Mouse (Mus musculus) liver, adult 2 months (tissue): ENCODE measurements around the gene Uqcrc2. TPM values are rescaled to one million over a fixed set of nuclear protein-coding genes. Genes with fewer than 3 reads are reported as not detected.

Experiments used
- DNase-seq: peaks from one replicate; pipeline ENCODE4 v3.0.0-alpha.2; 2011; ENCODE audit warnings: low read depth, low spot score; ENCODE audit errors: extremely low read depth
- H3K27ac ChIP-seq: fragments of 200-500 bp; replicated peaks from 2 replicates; pipeline ENCODE4 v1.5.1; 2012; ENCODE audit warnings: low read depth, mild to moderate bottlenecking, control low read depth, inconsistent platforms, low read length; ENCODE audit not compliant: insufficient read depth
- H3K27me3 ChIP-seq: fragments of 200-500 bp; 2 replicates; pipeline ENCODE4 v1.6.1; 2012; ENCODE audit warnings: mild to moderate bottlenecking, moderate library complexity, low read length, inconsistent platforms; ENCODE audit not compliant: control insufficient read depth, insufficient read depth
- H3K36me3 ChIP-seq: fragments of 200-500 bp; 2 replicates; pipeline ENCODE4 v1.6.1; 2012; ENCODE audit warnings: low read length, inconsistent platforms; ENCODE audit not compliant: control insufficient read depth, insufficient read depth
- H3K4me1 ChIP-seq: fragments of 200-500 bp; 2 replicates; pipeline ENCODE4 v1.6.1; 2011; ENCODE audit warnings: low read length; ENCODE audit not compliant: control insufficient read depth, insufficient read depth
- H3K4me3 ChIP-seq: fragments of 200-500 bp; 2 replicates; pipeline ENCODE4 v1.5.1; 2011; ENCODE audit warnings: low read depth, mild to moderate bottlenecking, control low read depth, low read length, moderate library complexity; ENCODE audit not compliant: insufficient read depth
- H3K79me2 ChIP-seq: fragments of 200-500 bp; 2 replicates; pipeline ENCODE4 v1.6.1; 2012; ENCODE audit warnings: inconsistent platforms, mild to moderate bottlenecking, low read length, moderate library complexity; ENCODE audit not compliant: control insufficient read depth, insufficient read depth
- H3K9ac ChIP-seq: fragments of 200-500 bp; 2 replicates; pipeline ENCODE4 v1.6.1; 2012; ENCODE audit warnings: low read depth, mild to moderate bottlenecking, control low read depth, inconsistent platforms, low read length
- CTCF ChIP-seq: fragments of 200-500 bp; IDR thresholded peaks from 2 replicates; pipeline ENCODE4 v1.5.1; 2011; ENCODE audit warnings: low read depth, low read length, control low read depth
- POLR2A ChIP-seq: fragments of 200-500 bp; IDR thresholded peaks from 2 replicates; pipeline ENCODE4 v1.6.1; 2011; ENCODE audit warnings: low read length, control low read depth; ENCODE audit not compliant: insufficient read depth; ENCODE audit errors: extremely low read depth
- WGBS: fragments of 180-500 bp; shearing (Covaris S2); methylation state at CpG from one replicate; pipeline ENCODE4 v1.1.7; 2018; 5-methylcytosine and 5-hydroxymethylcytosine counted together
- polyA plus RNA-seq: library from polyadenylated mRNA; depleted of rRNA; stranded (reverse); fragments of >200 nt; gene quantifications from 2 replicates; pipeline ENCODE4 v1.2.3, GENCODE M21; 2012; rRNA removed
- total RNA-seq: library from RNA; depleted of rRNA; stranded (reverse); fragments of >200 nt; gene quantifications from 2 replicates; pipeline ENCODE4 v1.2.3, GENCODE M21; 2014; rRNA removed

Gene Uqcrc2
- total and polyA plus RNA-seq, 2 experiments = 90.8 to 293 TPM

DNA sequence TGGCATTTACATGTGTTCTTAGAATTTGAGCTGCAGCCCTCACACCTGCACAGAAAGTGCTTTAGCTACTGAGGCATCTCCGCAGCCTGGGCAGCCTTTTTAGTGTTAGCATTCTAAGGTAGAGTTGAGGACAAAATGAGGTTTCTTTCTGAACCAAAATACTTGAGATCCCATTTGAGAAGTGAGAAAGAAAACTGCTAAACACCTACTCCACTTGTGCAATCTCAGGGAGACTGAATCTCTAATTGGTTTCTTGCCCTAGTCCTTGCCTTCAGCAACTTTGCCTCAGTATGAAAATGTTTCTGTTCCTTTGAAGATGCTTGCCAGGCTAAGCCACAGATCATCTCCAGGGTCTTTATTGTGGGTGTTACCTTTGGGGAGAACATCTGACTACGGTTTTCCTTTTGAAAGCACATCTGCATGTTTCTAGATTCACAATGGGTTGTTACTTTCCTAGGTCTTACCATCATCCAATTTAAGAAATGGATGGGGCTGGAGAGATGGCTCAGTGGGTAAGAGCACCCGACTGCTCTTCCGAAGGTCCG lies 58.9 kb downstream of the Uqcrc2 start:
- no peaks in the 10 kb centered on the region for H3K4me1 ChIP-seq
- TF ChIP-seq POLR2A (no peak), CTCF (no peak)
- no peak overlapping the region for H3K27ac ChIP-seq
- no peak for DNase-seq
- H3K36me3 ChIP-seq = no peaks in the 10 kb centered on the region
- H3K4me3 ChIP-seq = no peak overlapping the region
- no peaks in the 10 kb centered on the region for H3K27me3 ChIP-seq
- H3K79me2 ChIP-seq = peaks cover 12% of the 10 kb centered on the region; the same call in 1 of the 2 replicates
- 98% methylated on average over 5 of the region's 5 CpGs for WGBS
- no peak overlapping the region for H3K9ac ChIP-seq

DNA sequence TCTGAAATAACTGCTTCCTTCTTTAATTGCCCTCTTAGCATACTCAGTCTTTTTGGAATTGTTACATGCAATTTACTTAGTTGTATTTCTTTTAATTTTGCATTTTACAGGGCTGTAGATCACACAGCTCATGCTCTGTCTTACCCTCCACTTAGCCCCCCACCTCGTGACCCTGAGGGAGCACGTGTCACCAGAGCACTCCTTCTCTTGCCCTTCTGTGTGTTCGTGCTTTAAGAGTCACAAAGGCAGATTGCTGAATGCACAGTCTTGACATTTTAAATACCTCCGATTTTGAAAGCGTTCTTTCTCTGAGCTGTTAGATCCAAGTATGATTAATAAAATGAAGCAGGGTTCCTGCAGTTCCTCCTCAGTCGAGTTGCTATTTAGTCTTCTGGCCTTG lies 60.2 kb downstream of the Uqcrc2 start:
- TF ChIP-seq POLR2A = no peak
- no peak for TF ChIP-seq CTCF
- 69% methylated on average over 6 of the region's 6 CpGs for WGBS
- no peak overlapping the region for H3K9ac ChIP-seq
- no peaks in the 10 kb centered on the region for H3K27me3 ChIP-seq
- H3K4me3 ChIP-seq = no peak overlapping the region
- H3K4me1 ChIP-seq = no peaks in the 10 kb centered on the region
- DNase-seq = no peak
- no peaks in the 10 kb centered on the region for H3K36me3 ChIP-seq
- peaks cover 14% of the 10 kb centered on the region; the same call in 1 of the 2 replicates for H3K79me2 ChIP-seq
- no peak overlapping the region for H3K27ac ChIP-seq

DNA sequence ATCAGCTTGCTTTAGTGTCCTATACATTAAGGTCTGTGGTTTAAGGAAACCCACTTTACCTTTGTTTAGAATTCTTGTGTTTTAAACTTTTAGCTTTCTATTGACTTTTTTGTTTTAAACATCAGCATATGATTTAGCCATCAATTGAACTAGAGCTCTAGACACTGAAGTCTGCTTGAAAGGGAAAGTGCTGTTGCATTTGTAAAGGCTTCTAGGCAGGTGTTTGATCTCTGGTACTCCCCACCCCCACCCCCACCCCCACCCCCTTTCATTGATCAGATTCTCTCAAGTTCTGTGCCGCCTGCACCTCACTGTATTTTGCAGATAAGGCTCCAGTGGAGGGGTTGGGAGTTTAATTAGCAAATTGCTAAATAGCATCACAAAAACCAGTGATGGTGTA lies 60.7 kb downstream of the Uqcrc2 start:
- Histone ChIP-seq H3K9ac (no peak overlapping the region), H3K4me1 (no peaks in the 10 kb centered on the region), H3K79me2 (peaks cover 17% of the 10 kb centered on the region; the same call in 1 of the 2 replicates), H3K4me3 (no peak overlapping the region), H3K27me3 (no peaks in the 10 kb centered on the region), H3K27ac (no peak overlapping the region), H3K36me3 (no peaks in the 10 kb centered on the region)
- TF ChIP-seq POLR2A (no peak), CTCF (no peak)
- 60% methylated on average over 1 of the region's 1 CpGs for WGBS
- no peak for DNase-seq

DNA sequence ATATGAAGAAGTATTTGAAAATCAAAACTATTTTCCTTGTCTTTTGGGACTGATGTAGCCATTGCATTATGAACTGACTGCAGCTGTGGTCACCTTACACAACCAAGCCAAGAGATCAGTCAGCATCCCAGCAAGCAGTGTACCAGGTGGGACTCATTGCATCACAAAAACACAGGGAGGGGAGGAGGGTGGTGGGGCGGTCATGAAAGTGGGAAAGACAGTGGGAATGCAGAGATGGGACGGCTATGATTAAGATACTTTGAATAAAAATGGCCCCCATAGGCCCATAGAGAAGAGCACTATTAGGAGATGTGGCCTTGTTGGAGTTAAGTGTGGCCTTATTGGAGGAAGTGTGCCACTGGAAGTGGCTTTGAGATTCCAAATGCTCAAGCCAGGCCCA lies 61.4 kb downstream of the Uqcrc2 start:
- Histone ChIP-seq H3K9ac (no peak overlapping the region), H3K27me3 (no peaks in the 10 kb centered on the region), H3K4me1 (no peaks in the 10 kb centered on the region), H3K27ac (no peak overlapping the region), H3K79me2 (peaks cover 16% of the 10 kb centered on the region; the same call in 1 of the 2 replicates), H3K4me3 (no peak overlapping the region), H3K36me3 (no peaks in the 10 kb centered on the region)
- no peak for DNase-seq
- TF ChIP-seq POLR2A (no peak), CTCF (no peak)
- 98% methylated on average over 2 of the region's 2 CpGs for WGBS

DNA sequence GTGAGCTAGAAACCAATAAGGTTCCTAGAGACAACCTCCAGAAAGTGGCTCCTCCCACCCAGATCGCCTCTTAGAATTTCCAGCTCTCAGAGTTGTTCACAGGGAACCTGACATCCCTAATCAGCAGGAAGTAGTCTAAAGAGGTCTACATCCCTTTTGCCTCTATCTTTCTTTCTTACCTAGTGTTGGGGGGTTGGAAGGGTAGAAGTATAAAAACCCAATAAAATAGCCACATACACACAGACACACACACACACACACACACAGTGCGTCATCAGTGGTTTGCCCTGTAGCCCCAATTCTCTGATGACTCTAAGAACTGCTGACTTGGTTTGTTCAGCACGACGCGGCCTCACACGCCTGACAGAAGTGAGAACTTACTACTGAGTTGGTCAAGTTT lies 64.6 kb downstream of the Uqcrc2 start:
- Histone ChIP-seq H3K27ac (no peak overlapping the region), H3K36me3 (no peaks in the 10 kb centered on the region), H3K79me2 (peaks cover 15% of the 10 kb centered on the region; the same call in 1 of the 2 replicates), H3K9ac (no peak overlapping the region), H3K27me3 (no peaks in the 10 kb centered on the region), H3K4me3 (no peak overlapping the region), H3K4me1 (no peaks in the 10 kb centered on the region)
- TF ChIP-seq CTCF = no peak
- TF ChIP-seq POLR2A = no peak
- 90% methylated on average over 6 of the region's 6 CpGs for WGBS
- DNase-seq = no peak

DNA sequence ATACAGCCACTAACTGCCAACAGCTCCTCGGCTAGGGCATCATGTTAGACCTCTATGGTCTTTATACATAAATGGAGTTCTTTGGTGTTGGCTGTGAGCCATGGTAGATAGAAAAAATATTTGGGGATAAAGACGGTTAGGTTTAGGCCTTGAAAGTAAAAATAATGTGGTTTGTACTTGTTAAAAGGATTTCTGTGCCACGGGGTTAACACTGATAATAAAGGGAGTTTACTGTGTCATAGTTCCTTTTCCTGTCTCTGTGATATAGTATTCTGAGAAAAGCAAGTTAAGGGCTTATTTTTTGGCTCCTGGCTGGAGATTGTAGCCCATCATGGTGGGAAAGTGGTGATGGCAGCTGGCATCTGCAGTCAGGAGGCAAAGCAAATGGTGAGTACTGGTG lies 68.9 kb downstream of the Uqcrc2 start:
- Histone ChIP-seq H3K36me3 (no peaks in the 10 kb centered on the region), H3K4me1 (no peaks in the 10 kb centered on the region; the same call in 1 of the 2 replicates), H3K27ac (no peak overlapping the region), H3K79me2 (peaks cover 16% of the 10 kb centered on the region; the same call in 1 of the 2 replicates), H3K9ac (no peak overlapping the region), H3K27me3 (no peaks in the 10 kb centered on the region), H3K4me3 (no peak overlapping the region)
- TF ChIP-seq POLR2A = no peak
- TF ChIP-seq CTCF = no peak
- no peak for DNase-seq
- WGBS = 78% methylated on average over 3 of the region's 3 CpGs

Other genes starting within 250 kb of the Uqcrc2 start
- gene Abca16, start 225.5 kb upstream of the Uqcrc2 start, total RNA-seq = not detected in 2 replicates
- not detected in 2 replicates for gene Abca16, start 225.5 kb upstream of the Uqcrc2 start, polyA plus RNA-seq
- gene Pdzd9, start 35.2 kb downstream of the Uqcrc2 start, total RNA-seq = not detected in 2 replicates
- not detected in 2 replicates for gene Pdzd9, start 35.2 kb downstream of the Uqcrc2 start, polyA plus RNA-seq
- gene Mosmo, start 42.4 kb downstream of the Uqcrc2 start, total RNA-seq = 9.7 and 13.6 TPM in 2 replicates
- 15.9 and 16.2 TPM in 2 replicates for gene Mosmo, start 42.4 kb downstream of the Uqcrc2 start, polyA plus RNA-seq
- under 0.01 TPM in 1 of 2 replicates, not detected in the other for gene Vwa3a, start 104.1 kb downstream of the Uqcrc2 start, total RNA-seq
- not detected in 2 replicates for gene Vwa3a, start 104.1 kb downstream of the Uqcrc2 start, polyA plus RNA-seq
- not detected in 2 replicates for gene Gm5737, start 177.2 kb downstream of the Uqcrc2 start, total RNA-seq
- gene Gm5737, start 177.2 kb downstream of the Uqcrc2 start, polyA plus RNA-seq = not detected in 2 replicates
- gene Eef2k, start 207.7 kb downstream of the Uqcrc2 start, total RNA-seq = 6.5 and 8.3 TPM in 2 replicates
- 6.4 and 7.4 TPM in 2 replicates for gene Eef2k, start 207.7 kb downstream of the Uqcrc2 start, polyA plus RNA-seq